9 mouse cellular contexts compared by ENCODE assay signal in genomic region chr4:107067151-107067840, GRCm38 (mm10). TPM values are rescaled to one million over a fixed set of nuclear protein-coding genes. Genes with fewer than 3 reads are reported as not detected.
DNase-seq lines count a peak whose midpoint lies in the region; ATAC-seq and TF ChIP-seq lines count a peak whose summit lies in the region.
"Had no signal": no experiment of that assay in that cellular context is flagged by ENCODE, and none has a peak within 500 bp of the region (broad histone marks: within the 10 kb centered on the region; RNA-seq: fewer than 3 reads in every experiment).

No protein-coding gene starts in this region.

- dilution Hi-C loops in CH12.LX (cut with MboI; ENCODE audit: extremely low pct_ligation_motif_present, extremely low pct_unique_long_range_greater_than_20kb, low sequenced_read_pairs) = no loop called here

- peaks cover 10% of the 10 kb centered on the region for H3K79me2 ChIP-seq in CH12.LX (replicated peaks; ENCODE audit: control insufficient read depth, extremely low read depth, insufficient read depth, poor library complexity, severe bottlenecking)

- 0 out of 2 replicates have a peak, but pooled peaks have one; percentile 2 for ATAC-seq in embryonic facial prominence, embryonic 13.5 days (ENCODE audit: insufficient number of reproducible peaks, insufficient read depth, low FRiP score, low TSS enrichment, low read depth)
- peak; percentile 52 for ATAC-seq in hindbrain, embryonic 11.5 days (ENCODE audit: low FRiP score)
- peak; percentile 20 for ATAC-seq in liver, embryonic 12.5 days
- peak; percentile 60 for ATAC-seq in midbrain, embryonic 16.5 days

- peaks cover 23 to 53% of the 10 kb centered on the region in 2 experiments for H3K36me3 ChIP-seq in CH12.LX (replicated peaks in 1 of 2; ENCODE audit: control insufficient read depth in 1 of 2, insufficient read depth in 1 of 2, low read length in 1 of 2)
- peaks cover 28% of the 10 kb centered on the region for H3K36me3 ChIP-seq in embryonic facial prominence, embryonic 13.5 days
- peaks cover 5% of the 10 kb centered on the region; the same call in 1 of the 2 replicates for H3K36me3 ChIP-seq in hindbrain, embryonic 11.5 days (ENCODE audit: control insufficient read depth, insufficient read depth, low read length)
- peaks cover 27% of the 10 kb centered on the region for H3K36me3 ChIP-seq in liver, embryonic 12.5 days
- H3K36me3 ChIP-seq in midbrain, embryonic 16.5 days (ENCODE audit: control insufficient read depth, insufficient read depth, low read length) = 0 out of 2 replicates have a peak, but pooled peaks cover 2% of the 10 kb centered on the region

- H3K27me3 ChIP-seq in CH12.LX (replicated peaks) = no peaks in the 10 kb centered on the region
- H3K27me3 ChIP-seq in embryonic facial prominence, embryonic 13.5 days = no peaks in the 10 kb centered on the region
- H3K27me3 ChIP-seq in hindbrain, embryonic 11.5 days (ENCODE audit: control insufficient read depth, insufficient read depth, low read length) = no peaks in the 10 kb centered on the region
- no peaks in the 10 kb centered on the region for H3K27me3 ChIP-seq in liver, embryonic 12.5 days (replicated peaks)
- H3K27me3 ChIP-seq in midbrain, embryonic 16.5 days (ENCODE audit: control insufficient read depth, insufficient read depth, low read depth, low read length) = no peaks in the 10 kb centered on the region

- 4% methylated on average over 33 of the region's 33 CpGs for WGBS in embryonic facial prominence, embryonic 13.5 days
- WGBS in hindbrain, embryonic 11.5 days = 3% methylated on average over 33 of the region's 33 CpGs
- 5% methylated on average over 33 of the region's 33 CpGs for WGBS in liver, embryonic 12.5 days (ENCODE audit: insufficient replicate concordance)
- 3% methylated on average over 33 of the region's 33 CpGs for WGBS in midbrain, embryonic 16.5 days

- TF ChIP-seq CTCF in CH12.LX (conservative IDR thresholded peaks at IDR 0.05 in 1 of 2, IDR thresholded peaks at IDR 0.05 in 1 of 2; ENCODE audit: low read depth in 2 of 2, low read length in 2 of 2) = no peak

- H3K9ac ChIP-seq in CH12.LX (ENCODE audit: insufficient read depth, low read depth) = peak overlapping the region; percentile 69
- H3K9ac ChIP-seq in embryonic facial prominence, embryonic 13.5 days = peak overlapping the region; percentile 82
- H3K9ac ChIP-seq in hindbrain, embryonic 11.5 days (ENCODE audit: low read depth, low read length) = peak overlapping the region; percentile 29; the same call in 1 of the 2 replicates
- H3K9ac ChIP-seq in liver, embryonic 12.5 days = peak overlapping the region; percentile 75
- H3K9ac ChIP-seq in midbrain, embryonic 16.5 days (ENCODE audit: low read depth, low read length) = peak overlapping the region; percentile 60

- in situ Hi-C loops in CH12.LX (cut with MboI; ENCODE audit: low pct_ligation_motif_present, low pct_unique_long_range_greater_than_20kb, low sequenced_read_pairs) = no loop called here

- H3K9me3 ChIP-seq in CH12.LX (replicated peaks; ENCODE audit: low read length) = no peaks in the 10 kb centered on the region
- no peaks in the 10 kb centered on the region for H3K9me3 ChIP-seq in embryonic facial prominence, embryonic 13.5 days
- H3K9me3 ChIP-seq in hindbrain, embryonic 11.5 days (ENCODE audit: control insufficient read depth, low read length) = no peaks in the 10 kb centered on the region
- no peaks in the 10 kb centered on the region for H3K9me3 ChIP-seq in liver, embryonic 12.5 days (replicated peaks)
- no peaks in the 10 kb centered on the region for H3K9me3 ChIP-seq in midbrain, embryonic 16.5 days (replicated peaks; ENCODE audit: control insufficient read depth, low read length, poor library complexity, severe bottlenecking)

- H3K27ac ChIP-seq in CH12.LX (ENCODE audit: insufficient read depth, low read depth) = no peak overlapping the region
- H3K27ac ChIP-seq in embryonic facial prominence, embryonic 13.5 days = 0 out of 2 replicates have a peak overlapping the region, but pooled peaks have one; percentile 28
- no peak overlapping the region for H3K27ac ChIP-seq in hindbrain, embryonic 11.5 days (ENCODE audit: low read depth, low read length)
- H3K27ac ChIP-seq in liver, embryonic 12.5 days = no peak overlapping the region
- H3K27ac ChIP-seq in midbrain, embryonic 16.5 days (ENCODE audit: low read length) = no peak overlapping the region

- TF ChIP-seq POLR2A in CH12.LX (IDR thresholded peaks at IDR 0.05; ENCODE audit: low read depth, low read length) = no peak

- peak overlapping the region; percentile 81 for H3K4me2 ChIP-seq in CH12.LX (ENCODE audit: insufficient read depth, low read depth, poor library complexity, severe bottlenecking)
- H3K4me2 ChIP-seq in embryonic facial prominence, embryonic 13.5 days = peak overlapping the region; percentile 98
- peak overlapping the region; percentile 93 for H3K4me2 ChIP-seq in hindbrain, embryonic 11.5 days (replicated peaks; ENCODE audit: low read depth, low read length)
- peak overlapping the region; percentile 94 for H3K4me2 ChIP-seq in liver, embryonic 12.5 days
- H3K4me2 ChIP-seq in midbrain, embryonic 16.5 days (ENCODE audit: low read length) = peak overlapping the region; percentile 98

- peaks cover 17 to 43% of the 10 kb centered on the region in 2 experiments for H3K4me1 ChIP-seq in CH12.LX (ENCODE audit: control insufficient read depth in 1 of 2, insufficient read depth in 2 of 2)
- peaks cover 18% of the 10 kb centered on the region for H3K4me1 ChIP-seq in embryonic facial prominence, embryonic 13.5 days
- H3K4me1 ChIP-seq in hindbrain, embryonic 11.5 days (replicated peaks; ENCODE audit: control insufficient read depth, insufficient read depth, low read length) = peaks cover 6% of the 10 kb centered on the region
- peaks cover 33% of the 10 kb centered on the region for H3K4me1 ChIP-seq in liver, embryonic 12.5 days
- peaks cover 13% of the 10 kb centered on the region for H3K4me1 ChIP-seq in midbrain, embryonic 16.5 days (ENCODE audit: control insufficient read depth, insufficient read depth, low read length)

- H3K4me3 ChIP-seq in CH12.LX (replicated peaks in 1 of 3; ENCODE audit: low read depth in 2 of 3, low read length in 2 of 3, poor library complexity in 1 of 3) = peak overlapping the region; percentile 78 to 91 (median 80)
- peak overlapping the region; percentile 86 for H3K4me3 ChIP-seq in embryonic facial prominence, embryonic 13.5 days
- H3K4me3 ChIP-seq in hindbrain, embryonic 11.5 days (ENCODE audit: low read depth, low read length) = peak overlapping the region; percentile 91
- peak overlapping the region; percentile 80 for H3K4me3 ChIP-seq in liver, embryonic 12.5 days
- H3K4me3 ChIP-seq in midbrain, embryonic 16.5 days (ENCODE audit: low read depth, low read length) = peak overlapping the region; percentile 66

- no peak for TF ChIP-seq RAD21 in CH12.LX (IDR thresholded peaks at IDR 0.05; ENCODE audit: low read depth, low read length)

- peak; percentile 40 for DNase-seq in embryo, embryonic 10 days (ENCODE audit: low spot score)
- no peak for DNase-seq in embryo, embryonic 9.5 days (ENCODE audit: extremely low spot score)
- no peak for DNase-seq in CH12.LX (ENCODE audit: extremely low read depth)
- DNase-seq in hindbrain, embryonic 11.5 days (ENCODE audit: low spot score) = peak; percentile 38
- no peak for DNase-seq in ovary, postnatal 10 days (ENCODE audit: low spot score)

- TF ChIP-seq EP300 in CH12.LX (IDR thresholded peaks at IDR 0.05; ENCODE audit: low read length) = no peak

TF ChIP-seq in CH12.LX, 34 proteins besides CTCF, POLR2A, EP300 and RAD21:
- TF ChIP-seq SIN3A (IDR thresholded peaks at IDR 0.05; ENCODE audit: low read length) (peak; percentile 27; the same call in 1 of the 2 replicates), ZKSCAN1 (IDR thresholded peaks at IDR 0.05; ENCODE audit: borderline replicate concordance, low read depth, low read length) (no peak), SMC3 (IDR thresholded peaks at IDR 0.05; ENCODE audit: low read depth, low read length) (peak; percentile 1; the same call in 1 of the 2 replicates), NELFE (IDR thresholded peaks at IDR 0.05; ENCODE audit: low read depth, low read length) (no peak), HCFC1 (IDR thresholded peaks at IDR 0.05; ENCODE audit: low read depth, low read length) (no peak), ZC3H11A (IDR thresholded peaks at IDR 0.05; ENCODE audit: low read depth, low read length) (no peak), GABPA (IDR thresholded peaks at IDR 0.05; ENCODE audit: insufficient replicate concordance, low read depth, low read length) (no peak), ZMIZ1 (IDR thresholded peaks at IDR 0.05; ENCODE audit: low read depth, low read length) (no peak), USF1 (IDR thresholded peaks at IDR 0.05; ENCODE audit: low read depth, low read length) (no peak), CHD2 (IDR thresholded peaks at IDR 0.05; ENCODE audit: low read length) (no peak)
TF ChIP-seq in CH12.LX: peak in this region for 2.

RNA-seq across cellular contexts. Expression of gene Cyb5rl, which starts 0.5 kb away (rescaled TPM):
- total RNA-seq in CH12.LX (2012; rRNA removed) (14.0 and 16.4 TPM in 2 replicates), CH12.LX (2014; rRNA removed) (22.7 and 23.4 TPM in 2 replicates)
- polyA plus RNA-seq in CH12.LX (2012; ENCODE audit: insufficient read length, low read depth) = 19.3 and 24.9 TPM in 2 replicates
- polyA plus RNA-seq in embryonic facial prominence, embryonic 13.5 days (2015; fragmentation: Nextera tagmentation; extraction: Ambion mirVana) = 7.7 and 9.4 TPM in 2 replicates
- polyA plus RNA-seq in hindbrain, embryonic 11.5 days (2014; fragmentation: Nextera tagmentation; extraction: Ambion mirVana) = 2.3 and 5.5 TPM in 2 replicates
- 3.9 and 4.1 TPM in 2 replicates for polyA plus RNA-seq in liver, embryonic 12.5 days (2016; fragmentation: Nextera tagmentation; extraction: Ambion mirVana)
- 4.1 and 7.2 TPM in 2 replicates for polyA plus RNA-seq in midbrain, embryonic 16.5 days (2015; fragmentation: Nextera tagmentation; extraction: Ambion mirVana)

RNA-seq across cellular contexts. Expression of gene Mrpl37, which starts 0.6 kb away (rescaled TPM):
- total RNA-seq in CH12.LX (2012; rRNA removed) (53.5 and 60.0 TPM in 2 replicates), CH12.LX (2014; rRNA removed) (45.1 and 53.6 TPM in 2 replicates)
- 85.2 and 123 TPM in 2 replicates for polyA plus RNA-seq in CH12.LX (2012; ENCODE audit: insufficient read length, low read depth)
- 90.6 and 99.2 TPM in 2 replicates for polyA plus RNA-seq in embryonic facial prominence, embryonic 13.5 days (2015; fragmentation: Nextera tagmentation; extraction: Ambion mirVana)
- 107 and 113 TPM in 2 replicates for polyA plus RNA-seq in hindbrain, embryonic 11.5 days (2014; fragmentation: Nextera tagmentation; extraction: Ambion mirVana)
- polyA plus RNA-seq in liver, embryonic 12.5 days (2016; fragmentation: Nextera tagmentation; extraction: Ambion mirVana) = 77.0 and 79.9 TPM in 2 replicates
- 74.1 and 77.3 TPM in 2 replicates for polyA plus RNA-seq in midbrain, embryonic 16.5 days (2015; fragmentation: Nextera tagmentation; extraction: Ambion mirVana)

RNA-seq across cellular contexts. Expression of gene Cdcp2, which starts 29.4 kb away (rescaled TPM):
- total RNA-seq in CH12.LX (2012; rRNA removed) = 9.9 and 13.4 TPM in 2 replicates
- 6.6 and 6.9 TPM in 2 replicates for total RNA-seq in CH12.LX (2014; rRNA removed)
- polyA plus RNA-seq in CH12.LX (2012; ENCODE audit: insufficient read length, low read depth) = 14.7 and 16.9 TPM in 2 replicates
- not detected in 2 replicates for polyA plus RNA-seq in embryonic facial prominence, embryonic 13.5 days (2015; fragmentation: Nextera tagmentation; extraction: Ambion mirVana)
- 0.13 and 0.20 TPM in 2 replicates for polyA plus RNA-seq in hindbrain, embryonic 11.5 days (2014; fragmentation: Nextera tagmentation; extraction: Ambion mirVana)
- polyA plus RNA-seq in liver, embryonic 12.5 days (2016; fragmentation: Nextera tagmentation; extraction: Ambion mirVana) = not detected in 2 replicates
- not detected in 2 replicates for polyA plus RNA-seq in midbrain, embryonic 16.5 days (2015; fragmentation: Nextera tagmentation; extraction: Ambion mirVana)
- total RNA-seq: gastrocnemius, adult 8-10 months had no signal

Comparison
In these comparisons a context has a peak if more than half of its experiments do, and no peak if none do; other contexts are left out.
1. DNase-seq: peak in embryo, embryonic 10 days (single experiment) and hindbrain, embryonic 11.5 days (single experiment); none in embryo, embryonic 9.5 days (single experiment), CH12.LX (single experiment) and ovary, postnatal 10 days (single experiment).
2. H3K9ac ChIP-seq: peak in every context shown above with its lines; median percentile 82 in embryonic facial prominence, embryonic 13.5 days; 75 in liver, embryonic 12.5 days; 69 in CH12.LX; 60 in midbrain, embryonic 16.5 days; 29 in hindbrain, embryonic 11.5 days.
3. ATAC-seq: peak in every context shown above with its lines; median percentile 60 in midbrain, embryonic 16.5 days; 52 in hindbrain, embryonic 11.5 days; 20 in liver, embryonic 12.5 days; 2 in embryonic facial prominence, embryonic 13.5 days.
4. RNA of gene Cdcp2, which starts 29.4 kb away (polyA plus RNA-seq): 14.7 to 16.9 TPM in CH12.LX; 0.13 to 0.20 TPM in hindbrain, embryonic 11.5 days, not detected in embryonic facial prominence, embryonic 13.5 days, not detected in liver, embryonic 12.5 days and not detected in midbrain, embryonic 16.5 days; every median in the first group is over 10 times any median in the second.
5. Peak in every context shown above with its lines, with median percentiles within 50 percentile points of each other: H3K4me2 ChIP-seq and H3K4me3 ChIP-seq.